Mouse (Mus musculus) erythroblast, embryonic 14.5 days (primary cell): Measurements from ENCODE around the gene Hdgfl2.

Experiments used
- GATA1 ChIP-seq: IDR thresholded peaks from 2 replicates; pipeline ENCODE4 v1.6.1; 2012; ENCODE audit warnings: low read length, inconsistent platforms, mixed read lengths
- TAL1 ChIP-seq: IDR thresholded peaks from 3 replicates; pipeline ENCODE4 v1.6.1; 2012; ENCODE audit warnings: low read length, inconsistent platforms, mixed read lengths

DNA sequence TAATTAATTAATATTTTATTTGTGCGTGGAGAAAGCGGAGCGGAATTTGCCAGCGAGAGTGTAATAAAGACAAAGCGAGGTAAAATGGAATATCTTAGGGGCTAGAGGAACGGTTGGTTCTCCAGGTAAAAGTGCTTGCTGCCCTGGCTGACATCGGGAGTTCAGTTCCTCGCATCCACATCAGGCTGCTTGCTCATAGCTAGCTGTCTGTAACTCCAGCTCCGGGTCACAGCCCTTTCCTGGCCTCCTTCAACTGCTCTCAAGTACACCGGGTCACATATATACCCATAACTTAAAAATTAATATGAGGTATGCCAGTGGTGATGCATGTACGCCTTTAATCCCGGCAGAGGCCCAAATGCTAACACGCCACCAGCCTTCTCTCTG, 42.5 kb upstream of the Hdgfl2 start:
- no peak for TF ChIP-seq TAL1
- no peak for TF ChIP-seq GATA1
